Mouse (Mus musculus): Measurements from ENCODE around the gene Fam169b.

- TF ChIP-seq CTCF (IDR thresholded peaks at IDR 0.05; ENCODE audit: low read depth, low read length) (no peak), POLR2A (IDR thresholded peaks at IDR 0.05; ENCODE audit: extremely low read depth, insufficient read depth, low read length) (no peak)
Measured at GRCm38 (mm10) chr7:68345963-68346362, 72.3 kb downstream of the Fam169b start.

Data from liver, adult 2 months (tissue).